Mouse (Mus musculus) cerebellum, adult 11 months (tissue): ENCODE measurements around the gene Lin28b.

Experiments
- DNase-seq: peaks from one replicate; pipeline ENCODE4 v3.0.0; 2022

The Lin28b gene

DNA sequence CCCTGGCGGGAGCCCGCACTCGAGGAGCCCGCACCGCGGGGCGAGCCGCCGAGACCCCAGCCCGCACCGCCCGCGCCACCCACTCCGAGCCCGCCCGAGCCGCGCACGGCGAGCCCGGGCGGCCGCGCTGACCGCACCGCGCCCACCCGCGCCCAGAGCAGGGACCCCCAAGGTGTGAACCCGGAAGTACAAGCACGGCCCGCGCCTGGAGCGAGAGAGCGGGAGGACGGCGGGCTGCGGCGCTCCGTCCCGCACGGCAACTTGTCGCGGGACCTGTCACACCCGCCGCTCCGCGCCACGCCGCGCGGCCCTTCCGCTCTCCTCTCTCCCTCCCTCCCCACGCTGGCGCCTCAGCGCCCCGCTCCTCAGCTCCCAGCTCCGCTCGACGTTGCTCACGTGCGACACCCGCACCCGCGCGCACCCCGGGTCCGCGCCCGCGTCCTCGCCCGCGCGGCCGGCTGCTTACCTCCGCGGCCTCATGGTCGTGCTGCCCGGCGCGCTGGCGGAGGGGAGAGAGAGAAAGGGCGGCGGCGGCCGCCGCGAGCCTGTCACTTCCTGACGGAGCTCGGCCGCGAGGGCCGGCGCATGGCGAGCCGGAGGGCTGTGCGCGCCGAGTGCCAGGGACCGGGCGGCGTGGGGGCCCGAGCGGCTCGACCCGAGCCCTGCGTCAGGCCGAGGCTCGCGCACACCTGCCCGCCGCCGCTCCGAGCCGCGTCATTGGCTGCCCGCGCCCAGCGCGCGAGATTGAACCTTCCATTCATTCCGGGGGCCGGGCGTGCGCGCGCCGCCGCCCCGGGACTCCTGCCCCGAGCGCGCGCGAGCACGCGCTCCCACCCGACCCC, at the start of gene Lin28b:
Lin28b (minus strand) TSS at position 635 of the 842 bp plus-strand sequence.
- DNase-seq: peak; percentile 22

GRCm38 (mm10) chr10:45511764-45512163, 25.6 kb upstream of the Lin28b start:
- DNase-seq: no peak

GRCm38 (mm10) chr10:45510662-45511061, 24.5 kb upstream of the Lin28b start:
- DNase-seq: no peak

- no peak for DNase-seq
Observed at GRCm38 (mm10) chr10:45500259-45500658, 14.1 kb upstream of the Lin28b start.

- DNase-seq: no peak
Observed at GRCm38 (mm10) chr10:45486603-45486946, 380 bp upstream of the Lin28b start.

GRCm38 (mm10) chr10:45485226-45485760, 902 bp downstream of the Lin28b start:
- DNase-seq: no peak

- DNase-seq: no peak
Observed at GRCm38 (mm10) chr10:45483210-45483609, 3.0 kb downstream of the Lin28b start.

DNA sequence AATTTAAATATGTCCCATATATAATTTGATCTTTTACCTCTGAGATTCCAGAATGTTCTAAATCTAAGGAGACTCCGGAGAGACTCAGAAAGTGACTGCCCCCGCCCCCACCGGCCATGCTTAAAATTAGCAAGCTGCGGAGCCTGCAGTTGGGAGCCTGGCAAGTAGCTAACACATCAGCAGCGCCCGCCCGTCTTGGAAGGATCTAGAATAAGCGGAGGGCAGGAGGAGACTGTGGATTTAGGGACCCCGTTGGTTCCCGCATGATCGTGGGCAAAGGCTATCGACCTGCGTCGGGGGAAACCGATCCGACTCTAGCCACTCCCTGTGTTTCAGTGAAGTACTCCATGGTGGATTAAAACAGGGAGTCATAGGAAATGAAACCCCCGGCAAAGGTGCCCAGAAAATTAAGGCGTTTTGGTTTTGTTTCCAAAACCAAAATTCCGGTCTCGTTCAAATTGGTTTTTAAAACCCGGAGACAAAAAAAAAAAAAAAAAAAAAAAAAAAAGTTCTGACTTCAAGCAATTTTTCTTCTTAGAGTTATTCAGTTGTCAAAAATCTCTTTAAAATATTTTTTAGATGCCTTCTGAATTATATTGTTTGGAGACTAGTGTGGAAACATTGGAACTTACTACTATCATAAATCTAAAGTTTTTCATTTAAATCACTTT, 12.4 kb downstream of the Lin28b start:
- DNase-seq: no peak

GRCm38 (mm10) chr10:45473143-45473484, 13.1 kb downstream of the Lin28b start:
- no peak for DNase-seq

GRCm38 (mm10) chr10:45472431-45473142, 13.6 kb downstream of the Lin28b start:
- DNase-seq: no peak

DNA sequence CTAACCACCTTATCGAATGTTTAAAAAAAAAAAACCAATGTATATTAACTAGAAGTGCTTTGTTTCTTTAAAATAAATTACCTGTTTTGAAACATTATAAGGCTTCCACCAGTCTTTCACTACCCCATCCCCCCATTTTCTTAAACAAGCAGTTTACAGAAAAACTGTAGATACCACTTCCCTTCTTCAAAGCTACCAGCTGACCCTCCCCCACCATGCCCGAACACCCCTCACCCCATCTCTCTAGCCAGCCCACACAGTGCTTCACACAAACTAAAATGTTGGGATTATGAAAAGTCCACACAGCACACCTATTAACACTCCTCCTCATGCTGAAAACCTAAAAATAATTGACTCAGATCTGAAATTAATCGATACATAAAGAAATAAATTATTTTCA, 14.9 kb downstream of the Lin28b start:
- no peak for DNase-seq

- DNase-seq: no peak
Observed at GRCm38 (mm10) chr10:45470079-45470739, 16.0 kb downstream of the Lin28b start.

GRCm38 (mm10) chr10:45469027-45469996, 16.9 kb downstream of the Lin28b start:
- no peak for DNase-seq

- no peak for DNase-seq
Observed at GRCm38 (mm10) chr10:45468180-45468915, 17.8 kb downstream of the Lin28b start.

DNA sequence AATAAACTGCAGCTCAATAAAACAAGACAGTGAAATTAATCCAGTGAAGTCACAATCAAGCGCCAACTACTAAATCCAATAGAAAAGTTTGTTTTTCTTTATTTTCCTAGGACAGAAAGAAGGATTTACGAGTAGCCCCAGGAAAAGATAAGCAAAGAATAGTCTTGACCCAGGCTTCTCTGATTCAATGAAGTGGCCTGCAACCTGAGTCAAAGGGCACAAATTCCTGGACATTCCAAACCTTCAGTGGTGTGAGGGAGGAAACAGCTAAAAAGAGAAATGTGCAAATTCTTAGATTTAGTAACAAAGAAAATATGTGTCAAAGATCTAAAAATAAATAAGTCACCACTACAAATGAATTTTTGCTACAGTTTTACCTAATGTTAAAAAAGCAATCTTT, 27.6 kb downstream of the Lin28b start:
- no peak for DNase-seq

GRCm38 (mm10) chr10:45458074-45458473, 28.1 kb downstream of the Lin28b start:
- DNase-seq: no peak

DNA sequence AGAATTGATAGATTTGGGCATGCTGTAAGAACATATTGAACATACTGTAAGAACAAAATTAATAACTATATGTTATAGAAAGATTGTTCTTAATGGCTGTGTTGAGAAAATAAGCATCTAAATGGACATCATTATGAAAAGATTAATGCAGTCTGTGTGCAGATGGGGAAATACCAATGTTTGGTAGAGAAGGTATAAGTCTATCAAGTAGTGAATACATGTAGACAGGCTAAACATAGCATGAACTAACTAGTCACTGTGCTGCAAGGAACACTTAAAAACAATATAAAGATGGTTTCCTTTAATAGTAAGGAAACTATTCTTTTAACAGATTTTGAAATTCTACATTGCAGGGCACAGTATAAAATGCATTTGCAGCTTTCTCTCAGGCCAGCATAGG, 39.6 kb downstream of the Lin28b start:
- no peak for DNase-seq

- no peak for DNase-seq
Observed at GRCm38 (mm10) chr10:45446215-45446614, 40.0 kb downstream of the Lin28b start.

DNA sequence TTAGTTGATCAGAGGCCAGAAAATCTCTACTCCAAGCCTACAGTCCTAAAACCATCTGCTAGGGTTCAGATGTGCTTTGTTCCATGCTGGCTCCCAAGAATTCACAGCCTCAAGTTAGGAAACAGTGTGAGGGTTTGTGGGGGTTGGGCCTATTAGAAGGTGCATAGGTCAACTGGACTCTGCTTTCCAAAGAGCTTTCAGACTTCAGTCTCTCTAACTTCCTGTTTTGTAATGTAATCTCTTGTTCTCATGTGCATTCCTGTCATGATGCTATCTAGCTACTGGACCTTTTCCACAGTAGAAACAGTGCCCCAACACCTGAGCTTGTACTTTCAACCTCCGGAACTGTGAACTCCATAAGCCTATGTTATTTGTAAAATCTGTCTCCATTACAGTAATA, 63.8 kb downstream of the Lin28b start:
- no peak for DNase-seq

DNA sequence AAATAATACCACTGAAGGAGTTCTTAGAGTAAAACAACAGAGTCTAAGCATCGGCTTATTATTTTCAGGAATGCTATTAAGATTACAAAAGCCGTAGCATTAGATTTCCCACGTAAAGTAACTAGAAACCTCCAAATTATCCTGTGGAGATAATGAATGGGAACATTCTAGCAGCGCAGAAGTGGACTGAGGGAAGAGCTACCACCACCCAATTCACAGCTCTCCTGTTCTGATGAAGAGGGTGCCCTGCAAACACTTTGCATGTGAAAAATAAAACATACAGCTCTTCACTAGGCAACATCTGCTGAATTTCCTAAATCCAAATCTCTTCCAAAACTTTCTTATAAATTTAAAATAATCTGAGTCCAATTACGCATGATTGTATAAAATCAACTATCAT, 74.1 kb downstream of the Lin28b start:
- DNase-seq: no peak

DNA sequence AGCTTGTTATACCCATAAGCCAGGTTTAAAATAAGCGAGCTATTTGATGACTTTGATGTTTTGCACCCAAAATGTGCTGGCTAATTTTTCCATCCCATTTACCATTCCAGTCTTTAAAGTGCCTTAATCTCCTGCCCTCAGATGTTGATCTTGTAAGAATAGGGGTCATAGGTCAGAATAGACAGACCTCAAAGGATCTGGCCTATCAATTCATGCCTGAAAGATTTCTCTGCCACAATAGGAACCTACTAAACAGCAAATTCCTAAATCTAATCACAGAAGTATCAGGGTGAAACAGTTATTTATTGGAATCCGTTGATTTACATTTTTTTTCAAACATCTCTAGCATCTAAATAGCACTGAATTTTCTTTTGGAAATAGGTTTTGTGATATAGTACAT, 74.5 kb downstream of the Lin28b start:
- no peak for DNase-seq
